Mouse (Mus musculus): ENCODE measurements around the gene Ern1. TPM values are rescaled to one million over a fixed set of nuclear protein-coding genes. Genes with fewer than 3 reads are reported as not detected.

Gene Ern1
- total RNA-seq, 1 experiment, result 7.4 TPM

DNA sequence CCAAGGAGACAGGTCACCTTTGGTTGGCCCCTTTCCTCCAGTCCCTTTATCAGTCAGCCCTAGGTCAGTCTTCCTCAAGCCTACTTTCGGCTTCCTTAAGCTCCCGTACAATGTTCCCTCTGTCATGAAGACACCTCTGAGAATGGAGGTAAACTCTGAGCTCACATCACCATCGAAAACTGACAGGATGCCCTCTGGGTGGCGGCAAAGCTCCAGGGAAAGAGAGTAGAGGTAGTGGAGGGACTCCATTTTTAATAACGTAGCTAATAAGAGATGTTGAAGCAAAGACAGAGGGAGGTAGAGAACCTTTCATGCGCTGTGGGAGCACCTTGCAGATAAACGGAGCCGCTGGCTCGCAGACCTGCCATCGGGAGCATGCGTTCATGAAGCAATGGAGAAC lies 106.6 kb downstream of the Ern1 start:
- no peak for DNase-seq (ENCODE audit: low read depth, low spot score)
- no peaks in the 10 kb centered on the region for H3K36me3 ChIP-seq (ENCODE audit: control insufficient read depth, insufficient read depth, low read length, poor library complexity, severe bottlenecking)
- H3K9me3 ChIP-seq (ENCODE audit: control insufficient read depth, insufficient read depth, low read depth, low read length), result no peaks in the 10 kb centered on the region
- H3K4me1 ChIP-seq (ENCODE audit: control insufficient read depth in 2 of 2, insufficient read depth in 2 of 2, low read length in 2 of 2, poor library complexity in 1 of 2), result no peaks in the 10 kb centered on the region
- H3K4me3 ChIP-seq (ENCODE audit: insufficient read depth in 1 of 2, low read depth in 1 of 2, low read length in 2 of 2, poor library complexity in 1 of 2, severe bottlenecking in 1 of 2), result no peak overlapping the region
- H3K27ac ChIP-seq (ENCODE audit: insufficient read depth, low read depth, low read length, poor library complexity, severe bottlenecking), result no peak overlapping the region
- in situ Hi-C loops (cut with MboI; ENCODE audit: low sequenced_read_pairs in 2 of 2, unreplicated experiment in 2 of 2), result no loop called here
- H3K9ac ChIP-seq (ENCODE audit: insufficient read depth, low read depth, low read length, poor library complexity, severe bottlenecking), result no peak overlapping the region
- TF ChIP-seq ZNF384 (IDR thresholded peaks at IDR 0.05; ENCODE audit: low read depth, low read length) (no peak), ZC3H11A (IDR thresholded peaks at IDR 0.05; ENCODE audit: borderline replicate concordance, low read depth, low read length) (no peak), HCFC1 (IDR thresholded peaks at IDR 0.05; ENCODE audit: borderline replicate concordance, insufficient read depth, low read length) (no peak), CHD2 (IDR thresholded peaks at IDR 0.05; ENCODE audit: low read depth, low read length) (no peak), MAFK (IDR thresholded peaks at IDR 0.05; ENCODE audit: insufficient read depth, low read depth, low read length) (no peak)

DNA sequence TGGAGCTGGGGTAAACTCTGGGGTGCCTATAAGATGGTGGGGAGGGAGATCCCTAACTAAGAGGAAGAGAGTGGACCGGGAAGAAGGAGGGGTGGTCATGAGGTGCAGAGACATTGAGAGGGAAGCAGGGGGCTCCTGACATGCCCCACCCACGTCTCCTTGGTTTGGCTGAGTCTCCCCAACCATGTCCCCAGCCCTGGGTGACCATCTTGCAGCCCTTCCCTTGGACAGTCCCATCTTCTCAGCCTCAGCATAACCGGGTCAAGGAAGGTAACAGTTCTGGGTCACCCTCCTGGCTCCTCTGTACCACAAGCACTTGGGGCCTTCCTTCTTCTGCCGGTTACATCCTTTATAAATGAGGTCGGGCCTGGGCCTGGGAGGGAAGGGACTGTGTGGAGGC lies 112.7 kb downstream of the Ern1 start:
- Histone ChIP-seq H3K27ac (ENCODE audit: insufficient read depth, low read depth, low read length, poor library complexity, severe bottlenecking) (no peak overlapping the region), H3K9ac (ENCODE audit: insufficient read depth, low read depth, low read length, poor library complexity, severe bottlenecking) (no peak overlapping the region), H3K4me1 (ENCODE audit: control insufficient read depth in 2 of 2, insufficient read depth in 2 of 2, low read length in 2 of 2, poor library complexity in 1 of 2) (peaks cover 0 to 5% of the 10 kb centered on the region in 2 experiments; a peak in 1 of 4 replicates), H3K4me3 (ENCODE audit: insufficient read depth in 1 of 2, low read depth in 1 of 2, low read length in 2 of 2, poor library complexity in 1 of 2, severe bottlenecking in 1 of 2) (no peak overlapping the region), H3K36me3 (ENCODE audit: control insufficient read depth, insufficient read depth, low read length, poor library complexity, severe bottlenecking) (no peaks in the 10 kb centered on the region), H3K9me3 (ENCODE audit: control insufficient read depth, insufficient read depth, low read depth, low read length) (no peaks in the 10 kb centered on the region)
- DNase-seq (ENCODE audit: low read depth, low spot score), result no peak
- in situ Hi-C loops (cut with MboI; ENCODE audit: low sequenced_read_pairs in 2 of 2, unreplicated experiment in 2 of 2), result no loop called here
- TF ChIP-seq ZC3H11A (IDR thresholded peaks at IDR 0.05; ENCODE audit: borderline replicate concordance, low read depth, low read length) (no peak), ZNF384 (IDR thresholded peaks at IDR 0.05; ENCODE audit: low read depth, low read length) (no peak), MAFK (IDR thresholded peaks at IDR 0.05; ENCODE audit: insufficient read depth, low read depth, low read length) (no peak), CHD2 (IDR thresholded peaks at IDR 0.05; ENCODE audit: low read depth, low read length) (no peak), HCFC1 (IDR thresholded peaks at IDR 0.05; ENCODE audit: borderline replicate concordance, insufficient read depth, low read length) (no peak)

DNA sequence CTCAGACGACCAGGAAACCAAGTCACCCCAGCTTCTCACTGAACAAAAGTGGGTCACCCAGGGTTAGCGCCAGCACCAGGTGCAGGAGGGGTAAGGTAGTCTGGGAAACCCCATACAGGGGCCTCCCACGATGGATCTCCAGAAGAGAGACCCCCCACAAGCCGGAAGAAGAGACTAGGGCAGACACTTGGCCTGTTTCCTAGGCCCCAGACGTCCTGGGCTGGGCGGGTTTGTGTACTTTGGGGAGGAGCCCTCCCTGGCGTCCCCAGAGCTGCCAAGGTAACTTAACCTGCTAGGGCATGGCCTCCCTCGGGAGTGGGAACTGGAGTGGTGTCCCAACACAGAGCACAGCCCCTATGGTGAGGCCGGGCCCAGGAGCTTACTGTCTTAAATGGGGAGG lies 113.1 kb downstream of the Ern1 start:
- no peak for DNase-seq (ENCODE audit: low read depth, low spot score)
- Histone ChIP-seq H3K4me1 (ENCODE audit: control insufficient read depth in 2 of 2, insufficient read depth in 2 of 2, low read length in 2 of 2, poor library complexity in 1 of 2) (peaks cover 0 to 5% of the 10 kb centered on the region in 2 experiments; a peak in 1 of 4 replicates), H3K27ac (ENCODE audit: insufficient read depth, low read depth, low read length, poor library complexity, severe bottlenecking) (no peak overlapping the region), H3K36me3 (ENCODE audit: control insufficient read depth, insufficient read depth, low read length, poor library complexity, severe bottlenecking) (no peaks in the 10 kb centered on the region), H3K4me3 (ENCODE audit: insufficient read depth in 1 of 2, low read depth in 1 of 2, low read length in 2 of 2, poor library complexity in 1 of 2, severe bottlenecking in 1 of 2) (no peak overlapping the region), H3K9ac (ENCODE audit: insufficient read depth, low read depth, low read length, poor library complexity, severe bottlenecking) (peak overlapping the region; percentile 37; the same call in 1 of the 2 replicates), H3K9me3 (ENCODE audit: control insufficient read depth, insufficient read depth, low read depth, low read length) (no peaks in the 10 kb centered on the region)
- TF ChIP-seq MAFK (IDR thresholded peaks at IDR 0.05; ENCODE audit: insufficient read depth, low read depth, low read length) (no peak), ZNF384 (IDR thresholded peaks at IDR 0.05; ENCODE audit: low read depth, low read length) (no peak), CHD2 (IDR thresholded peaks at IDR 0.05; ENCODE audit: low read depth, low read length) (no peak), ZC3H11A (IDR thresholded peaks at IDR 0.05; ENCODE audit: borderline replicate concordance, low read depth, low read length) (no peak), HCFC1 (IDR thresholded peaks at IDR 0.05; ENCODE audit: borderline replicate concordance, insufficient read depth, low read length) (no peak)
- in situ Hi-C loops (cut with MboI; ENCODE audit: low sequenced_read_pairs in 2 of 2, unreplicated experiment in 2 of 2), result no loop called here

DNA sequence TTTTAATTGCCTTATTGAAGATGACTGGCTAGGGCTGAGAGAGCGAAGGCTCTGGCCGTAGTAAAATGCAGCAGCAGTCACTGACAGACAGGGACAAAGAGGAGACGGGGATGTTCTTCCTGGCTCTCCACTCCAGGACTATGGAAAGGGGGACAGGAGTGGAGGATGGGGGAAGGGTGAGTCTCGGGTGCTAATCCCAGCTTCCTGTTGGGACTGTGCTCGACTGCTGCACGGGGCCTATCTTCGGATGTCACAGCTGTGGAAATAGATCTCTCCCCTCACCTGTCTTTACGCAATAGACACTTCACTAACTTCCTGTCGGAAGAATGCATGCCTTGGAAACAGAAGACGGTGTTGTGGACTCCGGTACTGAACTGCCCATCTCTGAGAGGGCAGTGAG lies 113.7 kb downstream of the Ern1 start:
- H3K4me1 ChIP-seq (ENCODE audit: control insufficient read depth in 2 of 2, insufficient read depth in 2 of 2, low read length in 2 of 2, poor library complexity in 1 of 2), result peaks cover 0 to 5% of the 10 kb centered on the region in 2 experiments; a peak in 1 of 4 replicates
- no peaks in the 10 kb centered on the region for H3K9me3 ChIP-seq (ENCODE audit: control insufficient read depth, insufficient read depth, low read depth, low read length)
- in situ Hi-C loops (cut with MboI; ENCODE audit: low sequenced_read_pairs in 2 of 2, unreplicated experiment in 2 of 2), result no loop called here
- no peak overlapping the region for H3K4me3 ChIP-seq (ENCODE audit: insufficient read depth in 1 of 2, low read depth in 1 of 2, low read length in 2 of 2, poor library complexity in 1 of 2, severe bottlenecking in 1 of 2)
- no peaks in the 10 kb centered on the region for H3K36me3 ChIP-seq (ENCODE audit: control insufficient read depth, insufficient read depth, low read length, poor library complexity, severe bottlenecking)
- DNase-seq (ENCODE audit: low read depth, low spot score), result no peak
- no peak overlapping the region; the same call in 1 of the 2 replicates for H3K27ac ChIP-seq (ENCODE audit: insufficient read depth, low read depth, low read length, poor library complexity, severe bottlenecking)
- TF ChIP-seq ZNF384 (IDR thresholded peaks at IDR 0.05; ENCODE audit: low read depth, low read length) (no peak), HCFC1 (IDR thresholded peaks at IDR 0.05; ENCODE audit: borderline replicate concordance, insufficient read depth, low read length) (no peak), CHD2 (IDR thresholded peaks at IDR 0.05; ENCODE audit: low read depth, low read length) (no peak)
- H3K9ac ChIP-seq (ENCODE audit: insufficient read depth, low read depth, low read length, poor library complexity, severe bottlenecking), result 0 out of 2 replicates have a peak overlapping the region, but pooled peaks have one; percentile 37

DNA sequence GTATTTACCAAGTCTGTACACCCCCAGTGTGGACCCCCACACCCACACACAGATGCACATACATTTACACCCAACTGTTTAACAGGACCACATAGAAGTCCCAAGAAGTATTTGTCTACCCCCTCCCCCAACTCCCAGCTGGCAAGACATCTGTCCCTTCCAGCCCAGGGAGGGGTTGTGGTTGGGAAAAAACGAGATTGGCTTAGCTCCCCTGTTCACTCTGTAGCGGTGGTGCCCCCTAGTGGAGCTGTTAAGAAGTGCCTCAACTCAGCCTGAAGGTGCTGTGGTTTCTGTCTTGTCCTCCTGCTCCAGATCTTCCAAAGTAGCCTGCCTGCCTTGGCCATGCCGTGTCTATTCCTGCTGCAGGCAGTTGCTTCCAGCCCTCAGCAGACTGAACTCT lies 121.3 kb downstream of the Ern1 start:
- H3K4me3 ChIP-seq (ENCODE audit: insufficient read depth in 1 of 2, low read depth in 1 of 2, low read length in 2 of 2, poor library complexity in 1 of 2, severe bottlenecking in 1 of 2), result no peak overlapping the region

More for the DNA sequence above, 121.3 kb downstream of the Ern1 start:
- peak; percentile 80 for DNase-seq (ENCODE audit: low read depth, low spot score)
- peaks cover 0 to 9% of the 10 kb centered on the region in 2 experiments; a peak in 1 of 4 replicates for H3K4me1 ChIP-seq (ENCODE audit: control insufficient read depth in 2 of 2, insufficient read depth in 2 of 2, low read length in 2 of 2, poor library complexity in 1 of 2)
- TF ChIP-seq ZNF384 (IDR thresholded peaks at IDR 0.05; ENCODE audit: low read depth, low read length) (0 out of 2 replicates have a peak, but pooled peaks have one; percentile 41), CHD2 (IDR thresholded peaks at IDR 0.05; ENCODE audit: low read depth, low read length) (peak; percentile 45; the same call in 1 of the 2 replicates), MAFK (IDR thresholded peaks at IDR 0.05; ENCODE audit: insufficient read depth, low read depth, low read length) (no peak), ZC3H11A (IDR thresholded peaks at IDR 0.05; ENCODE audit: borderline replicate concordance, low read depth, low read length) (peak; percentile 50; the same call in 1 of the 2 replicates)
- H3K9ac ChIP-seq (ENCODE audit: insufficient read depth, low read depth, low read length, poor library complexity, severe bottlenecking), result no peak overlapping the region
- H3K27ac ChIP-seq (ENCODE audit: insufficient read depth, low read depth, low read length, poor library complexity, severe bottlenecking), result no peak overlapping the region
- in situ Hi-C loops (cut with MboI; ENCODE audit: low sequenced_read_pairs in 2 of 2, unreplicated experiment in 2 of 2), result no loop called here
- no peaks in the 10 kb centered on the region for H3K36me3 ChIP-seq (ENCODE audit: control insufficient read depth, insufficient read depth, low read length, poor library complexity, severe bottlenecking)
- H3K9me3 ChIP-seq (ENCODE audit: control insufficient read depth, insufficient read depth, low read depth, low read length), result no peaks in the 10 kb centered on the region
